Mouse (Mus musculus) heart, embryonic 12.5 days (tissue): ENCODE measurements around the gene Fus. TPM values are rescaled to one million over a fixed set of nuclear protein-coding genes. Genes with fewer than 3 reads are reported as not detected.

ENCODE experiments used
- ATAC-seq: fragments of 200-750 bp; cut with Nextera tagmentation; 2 replicates; pipeline ENCODE4 v1.8.0; 2017; ENCODE audit warnings: moderate TSS enrichment, moderate library complexity; ENCODE audit not compliant: insufficient number of reproducible peaks, low FRiP score
- H3K27ac ChIP-seq: fragments of 300-500 bp; sonication (generic); 2 replicates; pipeline ENCODE4 v1.5.1; 2016; ENCODE audit warnings: mild to moderate bottlenecking, moderate library complexity; ENCODE audit not compliant: poor library complexity, severe bottlenecking
- H3K27me3 ChIP-seq: fragments of 300-500 bp; sonication (generic); replicated peaks from 2 replicates; pipeline ENCODE4 v1.6.1; 2016; ENCODE audit warnings: mild to moderate bottlenecking, moderate library complexity
- H3K36me3 ChIP-seq: fragments of 300-500 bp; sonication (generic); 2 replicates; pipeline ENCODE4 v1.6.1; 2016; ENCODE audit warnings: mild to moderate bottlenecking, moderate library complexity
- H3K4me1 ChIP-seq: fragments of 300-500 bp; sonication (generic); replicated peaks from 2 replicates; pipeline ENCODE4 v1.6.1; 2016; ENCODE audit warnings: mild to moderate bottlenecking
- H3K4me2 ChIP-seq: fragments of 300-500 bp; sonication (generic); 2 replicates; pipeline ENCODE4 v1.6.1; 2016; ENCODE audit warnings: mild to moderate bottlenecking, moderate library complexity
- H3K4me3 ChIP-seq: fragments of 300-500 bp; sonication (generic); 2 replicates; pipeline ENCODE4 v1.5.1; 2016; ENCODE audit warnings: mild to moderate bottlenecking
- H3K9ac ChIP-seq: fragments of 300-500 bp; sonication (generic); 2 replicates; pipeline ENCODE4 v1.6.1; 2016; ENCODE audit warnings: mild to moderate bottlenecking, moderate library complexity
- H3K9me3 ChIP-seq: fragments of 300-500 bp; sonication (generic); replicated peaks from 2 replicates; pipeline ENCODE4 v1.6.1; 2016; ENCODE audit warnings: mild to moderate bottlenecking, moderate library complexity
- WGBS: fragments of 180-500 bp; shearing (Covaris S2); methylation state at CpG from one replicate; pipeline ENCODE4 v1.1.7; 2016; 5-methylcytosine and 5-hydroxymethylcytosine counted together
- polyA plus RNA-seq: library from polyadenylated mRNA; unstranded; fragments of >200 nt; fragmentation: Nextera tagmentation; extraction: Ambion mirVana; gene quantifications from 2 replicates; pipeline ENCODE4 v1.2.1, GENCODE M21; 2016

Fus gene
- polyA plus RNA-seq, 1 experiment from 2014 or later: 335 TPM

DNA sequence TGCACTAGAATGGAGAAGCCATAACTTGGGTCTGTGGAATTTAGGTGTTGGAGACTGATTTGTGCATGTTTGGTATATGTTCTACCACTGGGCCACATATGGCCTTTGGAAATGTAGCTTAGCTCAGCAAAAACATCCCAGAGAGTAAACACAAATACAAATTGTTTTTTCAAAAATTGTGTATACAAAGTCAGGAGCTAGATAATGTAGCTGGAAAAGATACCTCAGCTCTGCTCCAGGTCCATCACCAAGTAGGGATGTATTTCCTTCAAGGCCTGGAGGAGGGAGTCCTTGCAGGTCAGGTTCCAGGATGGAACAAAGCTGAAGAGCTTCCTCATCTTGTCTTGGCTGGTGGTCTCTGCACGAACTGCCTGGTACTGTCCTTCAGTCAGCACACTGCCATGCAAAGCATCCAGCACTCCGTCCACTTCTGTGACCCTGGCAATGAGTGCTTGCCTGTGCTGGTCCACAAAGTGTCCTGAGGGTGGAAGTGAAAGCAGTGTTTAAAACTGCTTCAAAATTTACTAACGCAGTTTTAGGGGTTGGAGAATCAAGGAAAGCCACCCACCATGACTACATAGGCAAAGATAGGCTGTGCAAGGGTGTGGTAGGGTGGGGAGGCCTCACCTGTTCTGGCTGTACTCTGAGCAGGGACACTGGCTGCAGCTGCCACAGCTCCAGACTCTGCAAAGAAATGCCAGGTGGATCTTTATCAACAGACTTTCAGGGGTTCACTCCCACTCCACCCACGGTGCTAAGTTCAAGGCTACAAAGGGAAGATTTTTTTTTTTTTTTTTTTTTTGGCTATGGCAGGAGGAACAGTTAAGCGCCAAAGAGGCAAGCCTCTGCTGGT, 25.5 kb downstream of the Fus start:
- Histone ChIP-seq H3K36me3 (peaks cover 25% of the 10 kb centered on the region), H3K4me2 (peak overlapping the region; percentile 68), H3K9me3 (no peaks in the 10 kb centered on the region), H3K4me3 (peak overlapping the region; percentile 40), H3K27ac (peak overlapping the region; percentile 38; the same call in 1 of the 2 replicates), H3K4me1 (peaks cover 13% of the 10 kb centered on the region), H3K27me3 (no peaks in the 10 kb centered on the region), H3K9ac (peak overlapping the region; percentile 53)
- peak; percentile 30; the same call in 1 of the 2 replicates for ATAC-seq
- WGBS: 34% methylated on average over 5 of the region's 5 CpGs

DNA sequence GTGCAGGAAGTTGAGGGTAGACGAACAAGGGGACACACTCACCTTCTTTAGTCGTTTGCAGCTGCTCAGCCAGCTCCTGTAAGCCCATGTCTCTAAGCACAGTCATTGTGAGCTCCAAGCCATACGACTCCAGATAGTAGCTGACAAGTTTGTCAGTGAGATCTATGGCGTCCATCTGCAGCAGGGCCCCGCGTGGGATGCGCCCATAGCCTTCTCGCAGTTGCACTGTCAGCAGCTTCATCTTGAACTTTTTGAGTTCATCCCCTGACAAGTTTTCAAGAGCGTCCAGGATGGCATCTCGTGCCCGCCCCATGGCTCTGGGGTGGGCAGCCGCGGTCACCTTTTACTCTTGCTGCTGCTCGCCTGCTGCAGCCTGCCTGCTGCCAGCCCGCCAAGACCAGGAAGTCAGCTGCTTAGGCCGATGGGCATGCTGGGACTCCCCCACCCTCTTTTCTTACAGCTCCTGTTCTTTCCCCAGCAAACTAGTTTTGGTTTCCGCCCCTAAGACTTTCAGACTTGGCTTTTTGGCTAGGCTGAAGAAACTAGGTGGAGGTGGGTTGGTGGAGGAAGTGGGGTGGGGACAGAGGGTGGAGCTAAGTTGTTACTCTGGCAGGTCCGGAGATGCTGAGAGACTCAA, 26.2 kb downstream of the Fus start, which contains the start of gene Pycard:
TSS of gene Pycard (minus strand) at position 527 of the 637 bp plus-strand sequence.
- WGBS: 8% methylated on average over 18 of the region's 18 CpGs
- peak; percentile 49 for ATAC-seq

DNA sequence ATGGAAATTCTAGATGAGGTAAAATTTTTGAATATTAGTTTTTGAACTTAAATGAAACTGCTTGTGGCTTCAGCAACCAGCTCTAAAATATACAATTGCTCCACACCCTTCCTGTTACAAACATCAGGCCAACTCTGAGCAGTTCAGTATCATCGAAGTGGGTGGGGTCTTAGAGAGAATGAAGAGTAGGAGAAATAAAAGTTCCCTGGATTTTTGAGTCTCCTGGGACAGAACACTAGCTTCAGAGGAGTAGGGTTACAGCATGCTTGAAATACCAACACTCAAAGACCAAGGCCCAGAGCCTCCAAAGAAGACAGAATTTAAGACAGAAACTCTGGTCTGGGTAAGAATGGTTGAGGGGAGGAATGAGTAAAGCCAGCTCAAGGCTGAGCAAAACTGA, 32.2 kb downstream of the Fus start:
- Histone ChIP-seq H3K27ac (no peak overlapping the region), H3K4me1 (peaks cover 20% of the 10 kb centered on the region), H3K27me3 (peaks cover 6% of the 10 kb centered on the region; the same call in 1 of the 2 replicates), H3K36me3 (no peaks in the 10 kb centered on the region), H3K4me2 (no peak overlapping the region), H3K4me3 (no peak overlapping the region), H3K9ac (no peak overlapping the region), H3K9me3 (no peaks in the 10 kb centered on the region)
- no peak for ATAC-seq
- WGBS: 50% methylated on average over 1 of the region's 1 CpGs

More for the DNA sequence above, 26.2 kb downstream of the Fus start, which contains the start of gene Pycard:
- Histone ChIP-seq H3K9ac (peak within 1 kb of the TSS; percentile 53), H3K27ac (peak within 1 kb of the TSS; percentile 38), H3K27me3 (no peaks in the 10 kb centered on the region), H3K4me2 (peak within 1 kb of the TSS; percentile 68), H3K4me3 (peak within 1 kb of the TSS; percentile 40), H3K4me1 (peaks cover 13% of the 10 kb centered on the region), H3K36me3 (peaks cover 19% of the 10 kb centered on the region), H3K9me3 (no peaks in the 10 kb centered on the region)

DNA sequence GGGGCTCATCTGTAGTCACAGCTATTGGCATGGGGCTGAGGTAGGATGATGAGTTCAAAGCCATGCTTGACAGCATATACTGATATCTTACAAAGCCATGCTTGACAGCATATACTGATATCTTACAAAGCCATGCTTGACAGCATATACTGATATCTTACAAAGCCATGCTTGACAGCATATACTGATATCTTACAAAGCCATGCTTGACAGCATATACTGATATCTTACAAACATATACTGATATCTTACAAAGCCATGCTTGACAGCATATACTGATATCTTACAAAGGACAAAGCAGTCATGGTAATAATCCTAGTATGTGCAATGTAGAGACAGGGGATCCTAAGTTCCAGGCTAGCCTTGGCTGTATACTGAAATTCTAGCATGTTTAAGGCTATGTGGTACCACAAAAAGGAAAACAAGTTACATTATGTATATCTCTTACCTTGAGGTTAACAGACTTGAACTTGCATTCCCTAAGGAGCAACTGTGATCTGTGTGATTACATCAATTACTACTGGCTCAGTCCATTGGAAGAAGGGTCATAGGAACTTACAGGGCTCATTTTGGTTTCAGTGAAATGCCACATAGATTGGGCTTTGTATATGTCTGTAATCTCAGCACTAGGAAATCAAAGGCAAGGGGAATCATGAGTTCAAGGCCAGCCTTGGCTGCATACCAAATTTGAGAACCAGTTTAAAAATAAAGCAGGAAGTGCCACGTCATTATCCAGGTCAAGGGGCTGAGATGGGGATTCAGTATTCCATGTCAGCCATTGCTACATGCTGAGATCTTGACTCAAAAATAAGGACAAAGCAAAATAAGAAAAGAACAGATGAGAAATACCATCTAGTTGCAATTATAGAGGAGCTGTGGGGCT, 33.1 kb downstream of the Fus start:
- WGBS: 43% methylated on average over 1 of the region's 1 CpGs
- Histone ChIP-seq H3K9me3 (no peaks in the 10 kb centered on the region), H3K4me1 (peaks cover 26% of the 10 kb centered on the region), H3K4me3 (no peak overlapping the region), H3K9ac (no peak overlapping the region), H3K36me3 (no peaks in the 10 kb centered on the region), H3K4me2 (no peak overlapping the region), H3K27ac (no peak overlapping the region), H3K27me3 (peaks cover 15% of the 10 kb centered on the region; the same call in 1 of the 2 replicates)
- ATAC-seq: no peak

DNA sequence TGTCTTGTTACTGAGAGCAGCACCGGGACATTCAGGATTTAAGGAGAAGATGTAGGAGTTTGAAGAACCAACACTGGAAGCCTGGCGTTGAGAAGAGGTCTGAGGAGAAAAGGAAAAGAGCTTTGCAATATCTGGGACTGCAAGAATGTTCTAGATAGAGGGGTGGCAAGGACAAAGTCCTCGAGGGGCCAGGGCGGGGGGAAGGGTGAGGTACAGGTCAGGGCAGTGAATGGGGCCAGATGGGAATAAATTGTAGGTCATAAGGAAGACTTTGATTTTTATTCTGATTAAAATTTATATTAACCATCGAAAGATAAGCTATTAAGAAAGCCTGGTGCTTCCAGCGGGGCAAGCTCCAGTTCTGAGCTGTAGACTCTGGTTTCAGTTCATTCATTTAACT, 35.8 kb downstream of the Fus start:
- H3K27me3 ChIP-seq: peaks cover 30% of the 10 kb centered on the region
- no peak overlapping the region for H3K4me3 ChIP-seq
- H3K4me1 ChIP-seq: peaks cover 26% of the 10 kb centered on the region
- no peak overlapping the region for H3K4me2 ChIP-seq
- H3K36me3 ChIP-seq: no peaks in the 10 kb centered on the region
- no peaks in the 10 kb centered on the region for H3K9me3 ChIP-seq
- no peak overlapping the region for H3K27ac ChIP-seq
- ATAC-seq: no peak
- H3K9ac ChIP-seq: no peak overlapping the region
- WGBS: 74% methylated on average over 6 of the region's 6 CpGs

DNA sequence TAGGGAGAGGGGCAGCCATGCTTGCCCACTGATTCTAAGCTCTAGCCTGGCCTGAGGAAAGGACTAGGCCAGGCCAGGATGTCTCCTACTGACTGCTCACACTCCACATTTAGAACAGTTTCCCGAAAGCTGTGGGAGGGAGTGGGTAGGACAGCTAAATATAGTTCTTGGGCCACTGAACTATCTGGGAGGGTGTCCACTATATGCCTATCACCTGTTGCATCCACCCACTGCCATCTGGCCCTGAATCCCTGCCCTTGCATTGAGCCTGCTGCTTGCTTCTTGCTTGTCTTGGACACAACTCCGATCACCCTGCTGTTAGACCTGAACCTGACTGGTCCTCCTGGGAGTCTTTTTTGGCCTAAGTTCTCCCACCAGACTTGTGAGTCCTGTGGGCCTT, 36.4 kb downstream of the Fus start, which contains the start of gene Trim72:
TSS of gene Trim72 (plus strand) at position 262 of the 400 bp plus-strand sequence.
- Histone ChIP-seq H3K9ac (peak within 1 kb of the TSS; percentile 56), H3K4me1 (peaks cover 26% of the 10 kb centered on the region), H3K36me3 (no peaks in the 10 kb centered on the region), H3K4me2 (peak within 1 kb of the TSS; percentile 63), H3K27me3 (peaks cover 36% of the 10 kb centered on the region), H3K27ac (peak within 1 kb of the TSS; percentile 24; the same call in 1 of the 2 replicates), H3K9me3 (no peaks in the 10 kb centered on the region), H3K4me3 (peak within 1 kb of the TSS; percentile 29)
- ATAC-seq: peak; percentile 56; the same call in 1 of the 2 replicates
- 59% methylated on average over 2 of the region's 2 CpGs for WGBS

DNA sequence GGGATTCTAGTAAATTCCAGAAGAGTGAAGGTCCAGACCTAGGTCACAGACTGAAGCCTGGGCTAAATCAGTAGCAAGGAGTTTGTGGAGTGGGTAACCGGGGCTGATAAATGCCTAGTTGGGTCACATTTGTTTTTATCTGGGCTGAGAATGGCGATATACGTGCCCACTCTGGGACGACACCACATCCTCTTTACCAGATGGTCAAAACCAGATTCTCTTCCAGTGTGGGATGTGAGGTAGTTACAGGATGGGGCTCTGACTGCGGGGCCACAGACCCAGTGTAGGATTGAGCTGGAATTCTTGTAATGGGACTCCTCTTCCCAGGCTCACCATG, 36.9 kb downstream of the Fus start:
- peaks cover 38% of the 10 kb centered on the region for H3K27me3 ChIP-seq
- ATAC-seq: no peak
- peaks cover 26% of the 10 kb centered on the region for H3K4me1 ChIP-seq
- WGBS: 40% methylated on average over 5 of the region's 5 CpGs
- peak overlapping the region; percentile 29; the same call in 1 of the 2 replicates for H3K4me3 ChIP-seq
- no peaks in the 10 kb centered on the region for H3K9me3 ChIP-seq
- H3K36me3 ChIP-seq: no peaks in the 10 kb centered on the region
- H3K27ac ChIP-seq: peak overlapping the region; percentile 24; the same call in 1 of the 2 replicates
- peak overlapping the region; percentile 56; the same call in 1 of the 2 replicates for H3K9ac ChIP-seq
- peak overlapping the region; percentile 63 for H3K4me2 ChIP-seq

DNA sequence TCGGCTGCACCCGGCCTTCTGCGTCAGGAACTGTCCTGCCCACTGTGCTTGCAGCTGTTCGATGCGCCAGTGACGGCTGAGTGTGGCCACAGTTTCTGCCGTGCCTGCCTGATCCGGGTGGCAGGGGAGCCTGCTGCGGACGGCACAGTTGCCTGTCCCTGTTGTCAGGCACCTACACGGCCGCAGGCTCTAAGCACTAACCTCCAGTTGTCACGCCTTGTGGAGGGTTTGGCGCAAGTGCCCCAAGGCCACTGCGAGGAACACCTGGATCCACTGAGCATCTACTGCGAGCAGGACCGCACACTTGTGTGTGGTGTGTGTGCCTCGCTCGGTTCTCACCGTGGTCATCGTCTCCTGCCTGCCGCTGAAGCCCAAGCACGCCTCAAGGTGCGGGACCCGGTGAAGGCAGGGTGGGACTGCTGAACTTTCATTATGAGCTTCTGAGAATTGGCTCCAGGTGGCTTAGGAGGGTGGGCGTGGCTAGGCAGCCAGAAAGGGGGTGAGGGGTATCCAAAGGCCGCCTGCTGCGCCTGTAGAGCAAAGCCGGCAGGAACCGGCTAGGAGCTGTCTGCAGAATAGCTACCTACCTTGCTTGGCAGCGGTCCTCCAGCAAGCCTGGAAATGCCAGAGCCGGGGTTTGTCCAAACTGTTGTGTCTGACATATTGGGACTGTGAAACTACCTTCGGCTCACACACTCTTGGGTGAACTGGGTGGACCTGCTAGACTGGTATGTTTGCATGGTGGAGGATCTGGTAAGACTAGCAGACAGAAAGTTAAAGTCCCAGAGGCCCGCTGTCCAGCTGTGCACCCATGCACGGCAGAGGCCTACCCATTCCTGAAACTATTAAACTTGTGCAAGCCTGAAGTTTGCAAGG, 37.5 kb downstream of the Fus start:
- Histone ChIP-seq H3K27me3 (peaks cover 44% of the 10 kb centered on the region), H3K9me3 (no peaks in the 10 kb centered on the region), H3K4me3 (peak overlapping the region; percentile 29), H3K9ac (peak overlapping the region; percentile 56), H3K4me1 (peaks cover 25% of the 10 kb centered on the region), H3K27ac (no peak overlapping the region), H3K4me2 (peak overlapping the region; percentile 63), H3K36me3 (no peaks in the 10 kb centered on the region)
- no peak for ATAC-seq
- WGBS: 26% methylated on average over 35 of the region's 35 CpGs

DNA sequence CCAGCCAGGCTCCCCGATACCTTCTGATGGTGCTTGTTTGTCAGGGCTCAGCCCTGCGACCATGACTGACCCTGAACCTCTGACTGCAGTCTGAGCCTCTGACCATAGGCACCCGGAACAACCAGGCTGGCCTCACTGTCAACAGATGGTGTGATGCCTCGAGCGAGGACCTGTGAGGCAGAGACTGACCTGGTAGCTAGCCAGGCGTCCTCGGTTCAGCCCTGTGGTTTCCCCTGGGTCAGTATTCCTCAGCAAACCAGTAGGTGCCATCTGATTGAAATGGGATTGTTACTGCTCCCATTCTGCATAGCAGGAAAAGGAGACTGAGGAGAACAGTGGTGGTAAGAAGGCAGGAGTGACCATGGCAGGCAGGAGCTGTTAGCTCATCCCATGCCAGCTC, 38.9 kb downstream of the Fus start:
- Histone ChIP-seq H3K9me3 (no peaks in the 10 kb centered on the region), H3K27me3 (peaks cover 54% of the 10 kb centered on the region), H3K4me2 (no peak overlapping the region), H3K36me3 (no peaks in the 10 kb centered on the region), H3K4me1 (peaks cover 28% of the 10 kb centered on the region), H3K4me3 (no peak overlapping the region), H3K27ac (no peak overlapping the region), H3K9ac (no peak overlapping the region)
- no peak for ATAC-seq
- WGBS: 67% methylated on average over 7 of the region's 7 CpGs
